Mouse (Mus musculus) left cerebral cortex, postnatal 4 days (tissue): ENCODE data around the gene Sdr39u1. TPM values are rescaled to one million over a fixed set of nuclear protein-coding genes. Genes with fewer than 3 reads are reported as not detected.

Experiments used
- DNase-seq: peaks from one replicate; pipeline ENCODE4 v3.0.0-alpha.2; 2022
- intact Hi-C: fragments of 180-260 bp; cut with DNase I; formaldehyde crosslinking; loops from one replicate; pipeline ENCODE4 v1.15.1; 2025
- total RNA-seq, 2 experiments: library from RNA; stranded (reverse); gene quantifications; 2 replicates each; pipeline ENCODE4 v1.2.3; 2021

The Sdr39u1 gene
- total RNA-seq, 2 experiments from 2014 or later, result 63.1 to 75.9 TPM

DNA sequence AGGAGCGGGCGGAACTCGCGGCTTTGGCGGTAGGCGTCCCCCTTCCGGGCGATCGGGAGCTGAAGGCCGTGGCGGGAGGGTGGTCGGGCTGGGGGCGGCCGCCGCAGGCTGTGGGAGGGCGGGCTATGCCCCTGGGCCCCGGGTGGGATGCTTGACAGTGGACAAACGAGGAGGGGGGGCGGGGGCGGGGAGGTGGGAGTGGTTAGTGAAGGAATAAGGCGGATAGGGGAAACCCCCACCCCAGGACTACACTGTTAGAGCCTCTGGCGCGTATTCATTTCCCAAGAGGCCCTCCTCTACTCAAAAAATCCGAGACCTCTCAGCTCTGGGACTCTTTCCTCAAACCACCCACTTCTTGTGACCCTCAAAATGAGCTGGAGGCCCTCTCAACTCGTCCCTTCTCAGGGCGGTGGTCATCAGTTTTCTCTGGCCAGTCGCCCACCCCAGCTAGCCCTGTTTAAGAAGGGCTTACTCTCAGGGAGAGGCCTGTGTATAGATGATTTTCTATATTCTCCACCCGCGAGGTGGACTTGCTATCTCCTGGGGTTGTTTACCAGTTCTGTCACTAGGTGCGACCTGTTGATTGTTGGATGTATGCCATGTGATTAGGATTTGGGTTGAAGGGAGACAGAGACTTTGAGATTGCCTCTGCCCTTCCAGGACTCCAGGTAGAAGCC, 14.8 kb downstream of the Sdr39u1 start:
- no peak for DNase-seq

DNA sequence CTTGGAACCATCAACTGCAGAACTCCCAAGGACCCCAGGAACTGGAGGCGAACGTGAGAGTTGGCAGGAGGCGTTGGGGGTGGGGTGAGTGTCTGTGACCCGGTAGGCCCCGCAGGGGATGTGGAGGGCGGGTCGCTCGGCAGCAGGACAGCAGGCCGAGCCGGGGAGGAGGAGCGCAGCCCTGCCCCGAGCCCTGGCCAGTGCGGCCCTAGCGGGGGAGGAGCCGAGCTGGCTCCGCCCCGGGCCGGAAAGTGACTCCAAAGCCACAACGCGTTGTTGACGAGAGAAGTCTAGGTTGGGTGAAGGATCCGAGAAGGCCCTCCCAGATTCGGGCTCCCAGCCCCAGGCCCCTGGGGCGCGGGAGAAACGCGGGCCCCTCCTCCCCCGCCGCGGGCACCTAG, 15.4 kb downstream of the Sdr39u1 start, which contains the start of gene Khnyn:
Gene Khnyn (plus strand): TSS at position 235 of the 401 bp plus-strand sequence.
- DNase-seq, result peak; percentile 92
- intact Hi-C loops, result no loop called here

More for the DNA sequence above, 14.8 kb downstream of the Sdr39u1 start:
- intact Hi-C loops, result no loop called here

GRCm38 (mm10) chr14:55884166-55884565, 15.9 kb downstream of the Sdr39u1 start, which contains the start of gene Cbln3:
Cbln3 (minus strand) TSS chr14:55884392.
- DNase-seq, result peak; percentile 95
- intact Hi-C loops, result no loop called here

DNA sequence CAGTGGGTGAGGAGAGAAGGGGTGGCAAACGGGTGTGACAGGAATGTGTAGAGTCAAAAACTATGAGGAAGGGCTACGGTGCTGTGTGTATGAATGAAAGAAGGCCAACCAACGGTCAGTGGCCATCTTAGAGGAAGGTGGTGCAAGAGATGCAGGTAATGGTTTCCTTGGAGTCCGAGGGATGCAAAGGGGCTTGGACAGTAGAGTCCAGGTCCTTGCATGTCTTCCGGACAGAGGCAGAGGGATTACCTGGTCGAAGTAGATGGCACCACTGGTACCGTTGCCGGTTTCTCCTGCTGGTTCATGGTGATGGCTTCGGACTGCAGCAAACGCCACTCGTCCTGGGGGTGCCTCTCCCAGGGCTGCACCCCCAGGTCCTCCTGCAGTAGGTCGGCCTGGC, 16.4 kb downstream of the Sdr39u1 start:
- no peak for DNase-seq
- intact Hi-C loops, result no loop called here

- DNase-seq, result no peak
- intact Hi-C loops, result no loop called here
Observed at GRCm38 (mm10) chr14:55883149-55883661, 16.9 kb downstream of the Sdr39u1 start.

GRCm38 (mm10) chr14:55882171-55882641, 17.9 kb downstream of the Sdr39u1 start:
- intact Hi-C loops, result no loop called here
- no peak for DNase-seq

- intact Hi-C loops, result no loop called here
- DNase-seq, result no peak
Observed at GRCm38 (mm10) chr14:55880982-55881381, 19.1 kb downstream of the Sdr39u1 start.

GRCm38 (mm10) chr14:55879623-55880022, 20.5 kb downstream of the Sdr39u1 start:
- intact Hi-C loops, result no loop called here
- DNase-seq, result peak; percentile 73

GRCm38 (mm10) chr14:55878316-55878940, 21.7 kb downstream of the Sdr39u1 start:
- DNase-seq, result no peak
- intact Hi-C loops, result no loop called here

- intact Hi-C loops, result no loop called here
- no peak for DNase-seq
Observed at GRCm38 (mm10) chr14:55877469-55878315, 22.4 kb downstream of the Sdr39u1 start.

- DNase-seq, result peak; percentile 86
- intact Hi-C loops, result no loop called here
Observed at GRCm38 (mm10) chr14:55873714-55874683, 26.1 kb downstream of the Sdr39u1 start.

DNA sequence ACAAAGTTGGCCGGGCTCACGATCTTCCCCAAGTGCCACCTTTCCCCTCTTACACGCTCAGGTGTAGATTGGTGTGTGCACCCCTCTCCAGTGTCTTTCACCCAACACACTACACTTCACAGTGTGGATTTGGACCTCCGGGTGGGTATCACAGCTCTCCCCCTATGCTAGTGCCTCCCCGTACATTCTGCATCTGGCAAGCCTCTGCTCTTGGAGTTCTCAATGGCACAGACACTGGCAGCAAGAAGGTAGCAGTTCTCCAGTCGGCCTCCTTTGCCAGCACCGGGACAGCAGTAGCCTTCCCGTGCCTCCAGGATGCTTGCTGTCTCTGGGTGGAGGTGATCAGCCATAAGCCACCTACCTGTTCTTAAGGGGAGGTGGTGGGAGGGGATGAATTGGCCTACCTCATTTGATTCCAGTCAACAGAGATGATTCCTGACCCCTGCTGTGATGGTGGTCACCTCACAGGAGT, 26.8 kb downstream of the Sdr39u1 start:
- no peak for DNase-seq
- intact Hi-C loops, result no loop called here

DNA sequence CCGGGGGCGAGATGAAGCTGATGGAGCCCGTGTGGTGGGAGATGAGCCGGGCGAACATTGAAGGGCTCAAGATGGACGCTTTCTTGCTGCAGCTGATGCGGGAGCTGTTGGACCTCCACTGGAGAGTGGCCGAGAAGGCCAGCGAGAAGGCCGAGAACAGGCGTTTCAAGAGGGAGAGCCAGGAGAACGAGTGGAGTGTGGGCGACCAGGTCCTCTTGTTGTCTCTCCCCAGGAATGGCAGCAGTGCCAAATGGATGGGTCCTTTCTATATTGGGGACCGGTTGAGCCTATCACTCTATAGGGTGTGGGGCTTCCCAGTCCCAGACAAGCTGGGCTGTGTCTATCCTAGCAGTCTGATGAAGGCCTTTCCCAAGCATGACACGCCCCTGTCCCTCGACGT, 27.5 kb downstream of the Sdr39u1 start:
- DNase-seq, result no peak
- intact Hi-C loops, result no loop called here

DNA sequence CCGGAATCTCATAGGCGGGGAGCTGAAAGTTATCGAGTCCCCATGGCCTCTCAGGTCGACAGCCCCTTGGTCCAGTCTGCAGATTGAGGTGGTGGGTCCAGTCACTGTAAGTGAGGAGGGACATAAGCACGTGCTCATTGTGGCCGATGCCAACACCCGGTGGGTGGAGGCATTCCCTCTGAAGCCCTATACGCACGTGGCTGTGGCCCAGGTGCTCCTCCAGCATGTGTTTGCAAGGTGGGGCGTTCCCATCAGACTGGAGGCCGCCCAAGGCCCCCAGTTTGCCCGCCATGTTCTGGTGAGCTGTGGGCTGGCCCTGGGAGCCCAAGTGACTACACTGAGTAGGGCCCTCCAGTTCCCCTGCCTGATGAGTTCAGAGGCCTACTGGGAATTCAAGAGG, 28.1 kb downstream of the Sdr39u1 start:
- no peak for DNase-seq
- intact Hi-C loops, result no loop called here

- no peak for DNase-seq
Observed at GRCm38 (mm10) chr14:55869538-55869937, 30.6 kb downstream of the Sdr39u1 start.

GRCm38 (mm10) chr14:55868230-55869026, 31.7 kb downstream of the Sdr39u1 start:
- intact Hi-C loops, result no loop called here
- no peak for DNase-seq

More at GRCm38 (mm10) chr14:55869538-55869937, 30.6 kb downstream of the Sdr39u1 start:
- intact Hi-C loops, result no loop called here

DNA sequence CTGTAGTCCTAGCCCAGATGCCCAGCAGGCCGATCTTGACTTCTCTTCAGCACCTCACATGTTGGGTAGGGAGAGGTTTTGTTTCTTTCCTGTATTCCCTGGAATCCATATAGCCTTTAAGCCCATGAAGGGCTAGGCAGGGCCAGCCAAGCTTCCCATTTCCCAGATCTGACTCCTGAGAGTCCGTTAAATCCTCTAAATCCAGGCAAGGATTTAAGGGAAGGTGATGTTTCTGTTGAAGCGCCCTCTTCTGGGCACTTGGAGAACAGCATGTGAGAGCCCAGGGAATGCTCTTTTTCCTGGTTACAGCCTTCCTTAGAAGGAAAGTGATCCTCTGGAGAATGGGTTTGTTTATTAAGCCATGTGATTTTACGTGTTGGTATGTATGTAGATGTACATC, 33.1 kb downstream of the Sdr39u1 start:
- intact Hi-C loops, result no loop called here
- peak; percentile 51 for DNase-seq

- peak; percentile 75 for DNase-seq
- intact Hi-C loops, result loop anchor here (5.0 kb wide), 1 partner anchor 41 kb away; the partner anchor contains the start of gene Nfatc4
Observed at GRCm38 (mm10) chr14:55863773-55864172, 36.3 kb downstream of the Sdr39u1 start.

DNA sequence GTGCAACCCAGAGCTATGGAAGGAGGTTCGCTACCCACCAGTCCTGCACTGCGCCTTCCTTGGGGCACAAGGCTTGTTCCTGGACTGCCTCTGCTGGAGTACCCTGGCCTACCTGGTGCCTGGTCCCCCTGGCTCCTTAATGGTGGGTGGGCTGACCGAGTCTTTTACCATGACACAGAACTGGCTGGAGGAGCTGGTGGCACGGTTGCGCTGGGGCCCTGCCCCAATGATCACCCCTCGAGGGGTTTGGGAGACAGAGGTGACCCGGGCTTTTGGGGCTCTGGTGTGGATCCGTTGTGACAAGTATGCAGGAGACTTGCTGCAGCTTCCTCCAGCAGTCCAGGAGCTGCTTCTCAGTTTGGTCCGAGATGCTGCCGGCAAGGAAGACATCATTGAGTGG, 37.1 kb downstream of the Sdr39u1 start:
- intact Hi-C loops, result loop anchor here (5.0 kb wide), 1 partner anchor 41 kb away; the partner anchor contains the start of gene Nfatc4
- DNase-seq, result no peak
